Mouse (Mus musculus): ENCODE results near the gene Cabp7.

- TF ChIP-seq POLR2A (IDR thresholded peaks at IDR 0.05; ENCODE audit: borderline replicate concordance, control insufficient read depth, low read depth, low read length) (no peak), CTCF (IDR thresholded peaks at IDR 0.05; ENCODE audit: control insufficient read depth, insufficient read depth, low read length) (no peak)
These were observed 25.5 kb downstream of the Cabp7 start for GRCm38 (mm10) chr11:4720900-4721580.

All from bone marrow, adult 2 months (tissue).